Mouse (Mus musculus): ENCODE data around the gene Naif1.

- TF ChIP-seq POLR2A (IDR thresholded peaks at IDR 0.05; ENCODE audit: low read depth, low read length) (no peak), CTCF (IDR thresholded peaks at IDR 0.05; ENCODE audit: extremely low read depth, insufficient read length, insufficient replicate concordance, low read depth, low read length) (no peak)
Observed at GRCm38 (mm10) chr2:32503588-32503987, 53.3 kb downstream of the Naif1 start.

All from small intestine, adult 2 months (tissue).